Comparison of ENCODE assay signal across 8 mouse cellular contexts in the genomic region with DNA sequence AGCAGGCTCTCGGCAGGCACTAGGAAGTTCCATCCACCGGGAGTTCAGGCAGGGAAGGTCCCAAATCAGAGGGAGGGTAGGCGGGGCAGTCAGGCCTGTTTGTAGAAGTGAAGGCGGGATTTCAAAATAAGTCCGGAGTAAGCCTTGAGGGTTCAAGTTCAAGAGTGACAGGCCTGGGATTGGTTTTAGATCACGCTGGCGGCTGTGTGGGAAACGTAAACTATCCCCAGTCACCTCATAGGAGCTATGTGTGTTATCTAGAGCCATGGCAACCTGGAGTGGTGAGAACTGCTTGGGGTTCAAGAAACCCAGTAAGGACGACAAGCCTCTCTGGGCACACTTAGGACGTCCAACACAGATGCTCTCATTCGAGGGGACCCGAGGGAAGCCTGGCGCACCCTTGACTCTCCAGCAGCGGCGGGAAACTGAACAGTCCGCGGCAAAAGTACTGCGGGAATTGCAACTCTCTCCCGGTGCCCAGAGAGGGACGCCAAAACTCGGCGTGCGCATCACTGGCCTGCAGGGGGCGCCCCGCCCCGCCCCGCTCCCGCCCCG. TPM values are rescaled to one million over a fixed set of nuclear protein-coding genes. Genes with fewer than 3 reads are reported as not detected.
DNase-seq lines count a peak whose midpoint lies in the region; ATAC-seq lines count a peak whose summit lies in the region.

No protein-coding gene starts in this region.

- H3K27ac ChIP-seq in heart, embryonic 13.5 days (replicated peaks) = peak overlapping the region; percentile 56
- H3K27ac ChIP-seq in kidney, embryonic 16.5 days (ENCODE audit: low read length) = 0 out of 2 replicates have a peak overlapping the region, but pooled peaks have one; percentile 0

- under 1% methylated on average over 22 of the region's 29 CpGs for WGBS in heart, embryonic 13.5 days
- WGBS in kidney, embryonic 16.5 days = 0% methylated on average over 23 of the region's 29 CpGs

- H3K4me1 ChIP-seq in heart, embryonic 13.5 days = peaks cover 55% of the 10 kb centered on the region
- H3K4me1 ChIP-seq in kidney, embryonic 16.5 days (ENCODE audit: insufficient read depth, low read length) = peaks cover 40% of the 10 kb centered on the region

- H3K36me3 ChIP-seq in heart, embryonic 13.5 days = peaks cover 29% of the 10 kb centered on the region
- H3K36me3 ChIP-seq in kidney, embryonic 16.5 days (ENCODE audit: insufficient read depth, low read length) = peaks cover 13% of the 10 kb centered on the region

- H3K4me3 ChIP-seq in heart, embryonic 13.5 days = peak overlapping the region; percentile 79
- H3K4me3 ChIP-seq in kidney, embryonic 16.5 days (ENCODE audit: low read length) = peak overlapping the region; percentile 79

- ATAC-seq in cerebellum, adult (ENCODE audit: insufficient number of reproducible peaks, low FRiP score, low TSS enrichment) = peak; percentile 70
- ATAC-seq in heart, embryonic 13.5 days (ENCODE audit: extremely low read depth, insufficient number of reproducible peaks, low FRiP score, low TSS enrichment) = peak; percentile 49
- ATAC-seq in kidney, embryonic 16.5 days (ENCODE audit: low FRiP score, low TSS enrichment) = peak; percentile 81

- peak overlapping the region; percentile 98 for H3K4me2 ChIP-seq in heart, embryonic 13.5 days
- H3K4me2 ChIP-seq in kidney, embryonic 16.5 days (replicated peaks; ENCODE audit: low read depth, low read length) = peak overlapping the region; percentile 87

- H3K9me3 ChIP-seq in heart, embryonic 13.5 days = no peaks in the 10 kb centered on the region
- no peaks in the 10 kb centered on the region for H3K9me3 ChIP-seq in kidney, embryonic 16.5 days (ENCODE audit: low read length)

- peak overlapping the region; percentile 78 for H3K9ac ChIP-seq in heart, embryonic 13.5 days
- H3K9ac ChIP-seq in kidney, embryonic 16.5 days (replicated peaks; ENCODE audit: low read length) = peak overlapping the region; percentile 57

- no peaks in the 10 kb centered on the region for H3K27me3 ChIP-seq in heart, embryonic 13.5 days (replicated peaks)
- no peaks in the 10 kb centered on the region for H3K27me3 ChIP-seq in kidney, embryonic 16.5 days (ENCODE audit: insufficient read depth, low read length)

- DNase-seq in cerebellum, adult 8-10 months = no peak
- DNase-seq in ES-CJ7 (ENCODE audit: low read depth, low spot score) = peak; percentile 50
- peak; percentile 20 to 78 for DNase-seq in cerebellum, postnatal 25 days
- peak; percentile 37 for DNase-seq in lung, postnatal 14 days
- DNase-seq in ovary, postnatal 36 days (ENCODE audit: low spot score) = peak; percentile 45

RNA-seq across cellular contexts. Expression of gene Limd1, which starts 0.4 kb away (rescaled TPM):
- polyA plus RNA-seq in heart, embryonic 13.5 days (2015; fragmentation: Nextera tagmentation; extraction: Ambion mirVana) = 34.6 and 36.1 TPM in 2 replicates
- 55.7 and 58.1 TPM in 2 replicates for polyA plus RNA-seq in kidney, embryonic 16.5 days (2015; fragmentation: Nextera tagmentation; extraction: Ambion mirVana)

RNA-seq across cellular contexts. Expression of gene Sacm1l, which starts 51.5 kb away (rescaled TPM):
- polyA plus RNA-seq in heart, embryonic 13.5 days (2015; fragmentation: Nextera tagmentation; extraction: Ambion mirVana) = 37.6 and 41.7 TPM in 2 replicates
- 63.8 and 68.7 TPM in 2 replicates for polyA plus RNA-seq in kidney, embryonic 16.5 days (2015; fragmentation: Nextera tagmentation; extraction: Ambion mirVana)
